Mouse (Mus musculus): ENCODE measurements around the gene Xirp1. TPM values are rescaled to one million over a fixed set of nuclear protein-coding genes. Genes with fewer than 3 reads are reported as not detected.

Xirp1 gene
- polyA plus RNA-seq, 1 experiment from 2014 or later: 0.22 TPM

- no peak for ATAC-seq (ENCODE audit: low FRiP score, low TSS enrichment)
- H3K27ac ChIP-seq (ENCODE audit: low read length): no peak overlapping the region
- no peak overlapping the region for H3K4me2 ChIP-seq (replicated peaks; ENCODE audit: low read depth, low read length)
- no peaks in the 10 kb centered on the region for H3K27me3 ChIP-seq (ENCODE audit: insufficient read depth, low read length)
- H3K4me1 ChIP-seq (ENCODE audit: insufficient read depth, low read length): 0 out of 2 replicates have a peak, but pooled peaks cover 11% of the 10 kb centered on the region
- H3K9me3 ChIP-seq (ENCODE audit: low read length): no peaks in the 10 kb centered on the region
- H3K9ac ChIP-seq (replicated peaks; ENCODE audit: low read length): no peak overlapping the region
- WGBS: 72% methylated on average over 7 of the region's 7 CpGs
- H3K36me3 ChIP-seq (ENCODE audit: insufficient read depth, low read length): peaks cover 27% of the 10 kb centered on the region
- no peak overlapping the region for H3K4me3 ChIP-seq (ENCODE audit: low read length)
Measured at GRCm38 (mm10) chr9:119969811-119970210, 53.6 kb downstream of the Xirp1 start.

- no peaks in the 10 kb centered on the region for H3K27me3 ChIP-seq (ENCODE audit: insufficient read depth, low read length)
- peaks cover 25% of the 10 kb centered on the region for H3K4me1 ChIP-seq (ENCODE audit: insufficient read depth, low read length)
- H3K27ac ChIP-seq (ENCODE audit: low read length): no peak overlapping the region
- H3K36me3 ChIP-seq (ENCODE audit: insufficient read depth, low read length): no peaks in the 10 kb centered on the region
- 86% methylated on average over 26 of the region's 26 CpGs for WGBS
- H3K9me3 ChIP-seq (ENCODE audit: low read length): no peaks in the 10 kb centered on the region
- no peak overlapping the region for H3K4me3 ChIP-seq (ENCODE audit: low read length)
- H3K9ac ChIP-seq (replicated peaks; ENCODE audit: low read length): no peak overlapping the region
- H3K4me2 ChIP-seq (replicated peaks; ENCODE audit: low read depth, low read length): no peak overlapping the region
- ATAC-seq (ENCODE audit: low FRiP score, low TSS enrichment): no peak
Measured at GRCm38 (mm10) chr9:119966221-119966910, 57.0 kb downstream of the Xirp1 start.

- no peaks in the 10 kb centered on the region for H3K36me3 ChIP-seq (ENCODE audit: insufficient read depth, low read length)
- no peak overlapping the region for H3K27ac ChIP-seq (ENCODE audit: low read length)
- H3K4me3 ChIP-seq (ENCODE audit: low read length): no peak overlapping the region
- H3K4me1 ChIP-seq (ENCODE audit: insufficient read depth, low read length): peaks cover 15% of the 10 kb centered on the region
- H3K27me3 ChIP-seq (ENCODE audit: insufficient read depth, low read length): no peaks in the 10 kb centered on the region
- H3K9me3 ChIP-seq (ENCODE audit: low read length): no peaks in the 10 kb centered on the region
- no peak overlapping the region for H3K4me2 ChIP-seq (replicated peaks; ENCODE audit: low read depth, low read length)
- no peak overlapping the region for H3K9ac ChIP-seq (replicated peaks; ENCODE audit: low read length)
- WGBS: 63% methylated on average over 3 of the region's 3 CpGs
- ATAC-seq (ENCODE audit: low FRiP score, low TSS enrichment): no peak
Measured at GRCm38 (mm10) chr9:119965186-119965585, 58.2 kb downstream of the Xirp1 start.

GRCm38 (mm10) chr9:119964206-119964605 is 59.2 kb downstream of the Xirp1 start:
- WGBS: 67% methylated on average over 3 of the region's 3 CpGs
- Histone ChIP-seq H3K4me3 (ENCODE audit: low read length) (no peak overlapping the region), H3K4me2 (replicated peaks; ENCODE audit: low read depth, low read length) (no peak overlapping the region), H3K9me3 (ENCODE audit: low read length) (no peaks in the 10 kb centered on the region), H3K9ac (replicated peaks; ENCODE audit: low read length) (no peak overlapping the region), H3K4me1 (ENCODE audit: insufficient read depth, low read length) (peaks cover 15% of the 10 kb centered on the region), H3K27me3 (ENCODE audit: insufficient read depth, low read length) (no peaks in the 10 kb centered on the region), H3K27ac (ENCODE audit: low read length) (peak overlapping the region; percentile 36; the same call in 1 of the 2 replicates), H3K36me3 (ENCODE audit: insufficient read depth, low read length) (no peaks in the 10 kb centered on the region)
- ATAC-seq (ENCODE audit: low FRiP score, low TSS enrichment): no peak

Other genes with a start within 250 kb of the Xirp1 start
- 0.05 and 0.09 TPM in 2 replicates for gene Scn11a, start 198.1 kb downstream of the Xirp1 start, polyA plus RNA-seq (2015; fragmentation: Nextera tagmentation; extraction: Ambion mirVana)
- gene Wdr48, start 128.7 kb downstream of the Xirp1 start, polyA plus RNA-seq (2015; fragmentation: Nextera tagmentation; extraction: Ambion mirVana): 54.2 and 56.5 TPM in 2 replicates
- gene Gorasp1, start 86.0 kb downstream of the Xirp1 start, polyA plus RNA-seq (2015; fragmentation: Nextera tagmentation; extraction: Ambion mirVana): 28.0 and 29.5 TPM in 2 replicates
- 0.20 and 0.35 TPM in 2 replicates for gene Ttc21a, start 86.0 kb downstream of the Xirp1 start, polyA plus RNA-seq (2015; fragmentation: Nextera tagmentation; extraction: Ambion mirVana)
- gene Csrnp1, start 38.9 kb downstream of the Xirp1 start, polyA plus RNA-seq (2015; fragmentation: Nextera tagmentation; extraction: Ambion mirVana): 7.1 and 8.7 TPM in 2 replicates
- gene Cx3cr1, start 46.3 kb upstream of the Xirp1 start, polyA plus RNA-seq (2015; fragmentation: Nextera tagmentation; extraction: Ambion mirVana): 5.3 and 7.9 TPM in 2 replicates
- gene Ccr8, start 68.5 kb upstream of the Xirp1 start, polyA plus RNA-seq (2015; fragmentation: Nextera tagmentation; extraction: Ambion mirVana): not detected in 2 replicates
- 36.3 and 37.0 TPM in 2 replicates for gene Slc25a38, start 86.8 kb upstream of the Xirp1 start, polyA plus RNA-seq (2015; fragmentation: Nextera tagmentation; extraction: Ambion mirVana)
- gene Rpsa, start 104.1 kb upstream of the Xirp1 start, polyA plus RNA-seq (2015; fragmentation: Nextera tagmentation; extraction: Ambion mirVana): 1,478 and 1,498 TPM in 2 replicates
- not detected in 2 replicates for gene Mobp, start 126.1 kb upstream of the Xirp1 start, polyA plus RNA-seq (2015; fragmentation: Nextera tagmentation; extraction: Ambion mirVana)

Measured in kidney, embryonic 16.5 days (tissue).